Mouse (Mus musculus) adrenal gland (tissue): ENCODE measurements around the gene Ttc22.

Experiments
- intact Hi-C: fragments of 180-260 bp; cut with DNase I; formaldehyde crosslinking; loops from one replicate; pipeline ENCODE4 v1.15.1; 2025

Ttc22 gene

DNA sequence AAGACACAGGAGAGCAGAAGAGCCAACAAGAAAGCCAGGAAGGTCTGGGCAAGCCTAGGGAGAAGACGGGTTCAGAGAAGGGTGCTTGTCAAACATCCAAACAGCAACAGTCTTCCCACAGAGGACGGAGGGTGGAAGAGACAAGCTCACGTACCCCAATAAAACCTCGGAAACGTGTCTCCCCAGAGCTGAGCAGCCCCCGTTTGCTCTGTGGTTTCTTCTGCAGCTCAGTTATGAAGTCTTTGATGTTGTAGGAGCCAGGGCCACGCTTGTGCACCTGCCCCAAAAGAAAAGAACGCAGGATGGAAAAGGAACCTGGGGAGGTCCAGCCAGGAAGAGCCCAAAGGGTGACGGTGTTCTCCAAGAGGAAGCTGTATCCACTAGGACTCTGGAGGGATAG is 7.4 kb upstream of the Ttc22 start:
- intact Hi-C loops, result loop anchor here (2.0 kb wide), 1 partner anchor 94 kb away; no protein-coding TSS in a partner anchor

DNA sequence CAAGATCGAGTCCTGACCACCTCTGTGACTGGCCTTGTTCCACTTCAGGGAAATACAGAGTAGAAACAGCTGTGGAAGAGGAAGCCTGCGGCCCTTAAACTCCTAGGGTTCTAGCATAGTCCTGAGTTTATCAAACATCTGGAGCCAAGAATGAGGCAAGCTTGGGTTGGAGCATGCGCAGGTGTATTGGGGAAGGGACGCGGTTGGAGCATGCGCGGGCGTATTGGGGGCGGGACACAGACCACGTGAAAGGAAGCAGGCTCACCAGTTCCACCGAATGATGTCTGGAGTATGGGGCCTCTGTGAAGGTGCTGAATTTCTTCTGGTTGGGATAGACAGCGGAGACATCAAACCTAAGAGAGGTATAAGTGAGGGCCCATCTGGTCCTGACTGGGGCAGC is 6.6 kb upstream of the Ttc22 start:
- intact Hi-C loops, result loop anchor here (2.0 kb wide), 1 partner anchor 93 kb away; no protein-coding TSS in a partner anchor

DNA sequence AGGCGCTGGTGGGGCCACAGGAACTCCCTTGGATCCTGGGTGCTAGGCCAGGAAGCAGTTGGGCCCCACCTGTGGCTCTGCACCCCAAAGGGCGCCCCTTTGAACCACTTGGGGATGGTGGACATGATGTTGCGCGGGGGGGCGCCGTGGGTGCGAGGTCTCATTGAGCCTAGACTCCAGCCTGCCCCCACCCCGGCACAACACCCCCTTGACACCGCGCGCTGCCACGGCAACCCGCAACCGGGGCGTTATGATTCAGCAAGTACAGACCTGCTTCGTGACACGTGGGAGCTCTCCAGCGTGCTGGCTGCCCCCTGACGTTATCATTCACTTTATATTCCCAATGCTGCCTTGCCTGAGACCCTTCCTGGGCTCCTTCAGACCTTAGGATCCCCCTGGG is 5.2 kb upstream of the Ttc22 start, which contains the start of gene Lexm:
TSS of gene Lexm (minus strand) at position 186 of the 400 bp plus-strand sequence.
- intact Hi-C loops, result no loop called here

DNA sequence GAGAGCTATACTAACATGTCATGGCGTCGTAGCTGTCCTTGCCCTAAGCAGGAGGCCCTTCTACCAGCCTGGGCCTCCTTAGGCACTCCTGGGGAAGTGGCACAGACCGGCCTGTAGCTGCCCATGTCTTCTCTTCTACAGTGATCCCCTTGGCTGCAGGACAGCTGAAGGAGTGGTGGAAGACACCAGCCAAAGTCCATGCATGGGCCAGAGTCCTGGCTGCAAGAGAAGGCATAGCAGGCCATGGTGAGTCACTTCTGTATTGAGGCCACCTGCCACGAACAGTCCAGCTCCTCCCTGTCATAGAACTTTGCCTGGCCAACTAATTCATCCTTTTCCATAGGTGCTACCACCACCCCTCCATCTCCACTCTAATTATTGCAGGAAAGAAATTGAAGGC is 3.3 kb upstream of the Ttc22 start:
- intact Hi-C loops, result no loop called here

DNA sequence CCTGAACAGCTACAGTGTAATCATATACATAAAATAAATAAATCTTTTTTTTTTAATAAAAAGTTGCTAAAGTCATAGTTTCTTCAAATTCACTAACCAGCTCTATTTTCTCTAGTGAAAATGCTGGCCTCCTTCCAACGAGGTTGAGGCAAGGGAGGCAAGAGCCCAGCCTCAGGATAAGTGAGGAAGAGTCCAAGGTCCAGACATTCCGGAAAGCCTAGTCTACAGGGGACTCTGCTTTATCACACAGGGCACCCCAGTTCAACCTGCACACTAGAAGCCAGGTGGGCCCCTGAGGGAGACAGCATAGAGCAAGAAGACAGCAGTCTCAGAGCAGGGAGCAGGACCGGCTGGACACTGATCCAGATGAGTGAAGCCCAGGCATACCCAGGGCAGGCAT is 804 bp upstream of the Ttc22 start:
- intact Hi-C loops, result no loop called here

DNA sequence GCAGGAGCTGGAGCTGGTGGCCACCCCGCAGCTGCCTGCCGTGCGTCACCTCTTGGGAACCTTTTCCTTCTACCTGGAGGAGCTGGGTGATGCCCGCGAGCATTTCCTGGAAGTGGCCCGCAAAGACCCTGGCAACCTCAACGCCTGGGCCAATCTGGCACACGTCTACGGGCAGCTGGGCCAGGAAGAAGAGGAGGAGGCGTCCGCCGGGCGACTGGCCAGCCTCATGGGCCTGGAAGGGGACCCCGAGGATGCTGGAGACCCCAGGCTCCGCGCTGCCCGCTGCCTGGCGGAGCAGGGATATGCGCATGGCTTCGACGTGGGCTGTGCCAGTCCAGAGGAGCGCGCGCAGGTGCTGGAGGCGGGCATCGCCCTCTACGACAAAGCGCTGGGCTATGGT is 480 bp downstream of the Ttc22 start:
- intact Hi-C loops, result no loop called here

DNA sequence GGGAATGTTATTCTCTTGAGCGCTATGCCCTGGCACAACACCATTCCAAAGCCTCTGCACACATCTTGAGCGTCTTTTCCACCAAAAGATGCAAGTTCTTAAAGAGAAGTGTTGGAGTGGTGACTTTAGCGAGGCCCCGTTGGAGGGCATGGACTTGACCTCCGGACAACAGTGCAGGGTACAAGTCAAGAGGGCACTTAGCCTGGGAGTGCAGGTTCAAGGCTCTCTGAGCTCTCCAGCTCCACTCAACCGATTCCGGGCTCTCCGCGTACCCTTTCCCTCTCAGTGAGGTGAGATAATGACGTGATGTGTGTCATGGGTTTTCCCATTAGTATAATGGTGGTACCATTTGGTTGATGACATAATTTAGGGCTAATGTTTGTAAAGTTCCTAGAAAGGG is 2.0 kb downstream of the Ttc22 start:
- intact Hi-C loops, result no loop called here

DNA sequence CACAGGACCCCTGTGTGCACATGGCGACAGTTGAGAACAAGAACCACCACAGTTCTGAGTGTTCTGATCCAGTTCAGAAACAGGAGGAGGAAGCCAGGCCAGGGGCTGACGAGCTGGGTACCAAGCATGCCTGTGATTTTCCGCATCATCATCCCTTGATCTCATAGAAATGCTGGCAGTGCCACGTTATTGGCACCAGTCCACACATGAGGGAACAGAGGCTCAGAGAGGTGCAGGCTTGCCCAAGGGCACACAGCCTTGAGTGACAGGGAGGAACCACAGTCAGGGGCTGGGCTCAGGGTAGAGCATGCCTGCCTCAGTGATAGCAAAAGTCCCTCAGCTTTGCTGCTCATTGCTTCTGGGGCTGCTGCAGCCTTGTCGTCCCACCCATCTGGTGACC is 5.6 kb downstream of the Ttc22 start:
- intact Hi-C loops, result no loop called here

DNA sequence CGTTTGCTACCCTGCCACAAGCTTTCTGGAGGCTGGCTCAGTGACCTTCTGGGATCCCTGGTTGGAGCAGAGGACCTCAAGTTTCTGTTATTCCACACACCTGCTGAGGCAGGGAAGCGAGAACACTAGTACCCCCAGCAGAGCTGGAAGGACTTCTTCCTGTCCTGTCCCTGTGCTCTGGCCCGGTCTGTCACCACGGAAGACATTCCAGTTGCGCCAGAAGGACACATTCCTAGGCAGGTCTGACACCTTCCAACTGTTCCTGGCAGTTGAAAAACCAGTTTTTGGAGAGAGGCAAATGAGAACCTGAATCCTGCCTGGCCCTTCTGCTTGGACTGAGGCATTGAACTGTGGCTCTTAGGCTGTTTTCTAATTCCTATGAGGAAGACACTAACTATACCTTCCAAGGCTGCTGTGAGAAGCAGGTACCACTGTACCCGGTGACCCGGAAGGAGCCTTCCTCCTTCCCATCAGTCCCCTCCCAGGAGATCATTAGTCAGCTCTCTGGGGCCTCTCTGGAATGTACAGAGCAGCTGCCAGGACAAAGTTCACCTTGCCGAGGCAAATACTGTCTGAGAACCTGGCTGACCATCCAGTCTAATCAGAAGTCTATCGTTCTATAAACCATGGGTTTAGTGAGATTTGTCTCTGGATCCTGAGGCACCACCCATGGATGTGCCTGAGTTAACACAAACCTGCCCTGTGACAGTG is 6.6 kb downstream of the Ttc22 start:
- intact Hi-C loops, result no loop called here

DNA sequence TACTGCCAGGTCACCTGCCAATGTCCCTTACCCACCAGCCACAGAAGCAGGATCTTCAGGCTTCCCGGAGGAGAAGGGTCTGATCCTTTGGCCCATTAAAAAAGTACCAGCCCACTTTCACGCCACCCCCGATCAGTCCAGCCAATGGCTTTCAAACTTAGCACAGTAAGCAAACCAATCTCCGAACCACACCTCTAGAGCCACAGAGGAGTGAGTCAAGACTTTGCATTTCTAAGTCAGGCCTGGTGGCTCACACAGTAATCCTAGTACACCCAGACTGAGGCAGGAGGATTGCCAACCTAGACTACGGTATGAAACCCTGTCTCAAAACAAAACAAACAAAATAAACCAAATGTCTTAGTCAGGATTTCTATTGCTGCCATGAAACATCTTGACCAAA is 7.1 kb downstream of the Ttc22 start:
- intact Hi-C loops, result no loop called here

DNA sequence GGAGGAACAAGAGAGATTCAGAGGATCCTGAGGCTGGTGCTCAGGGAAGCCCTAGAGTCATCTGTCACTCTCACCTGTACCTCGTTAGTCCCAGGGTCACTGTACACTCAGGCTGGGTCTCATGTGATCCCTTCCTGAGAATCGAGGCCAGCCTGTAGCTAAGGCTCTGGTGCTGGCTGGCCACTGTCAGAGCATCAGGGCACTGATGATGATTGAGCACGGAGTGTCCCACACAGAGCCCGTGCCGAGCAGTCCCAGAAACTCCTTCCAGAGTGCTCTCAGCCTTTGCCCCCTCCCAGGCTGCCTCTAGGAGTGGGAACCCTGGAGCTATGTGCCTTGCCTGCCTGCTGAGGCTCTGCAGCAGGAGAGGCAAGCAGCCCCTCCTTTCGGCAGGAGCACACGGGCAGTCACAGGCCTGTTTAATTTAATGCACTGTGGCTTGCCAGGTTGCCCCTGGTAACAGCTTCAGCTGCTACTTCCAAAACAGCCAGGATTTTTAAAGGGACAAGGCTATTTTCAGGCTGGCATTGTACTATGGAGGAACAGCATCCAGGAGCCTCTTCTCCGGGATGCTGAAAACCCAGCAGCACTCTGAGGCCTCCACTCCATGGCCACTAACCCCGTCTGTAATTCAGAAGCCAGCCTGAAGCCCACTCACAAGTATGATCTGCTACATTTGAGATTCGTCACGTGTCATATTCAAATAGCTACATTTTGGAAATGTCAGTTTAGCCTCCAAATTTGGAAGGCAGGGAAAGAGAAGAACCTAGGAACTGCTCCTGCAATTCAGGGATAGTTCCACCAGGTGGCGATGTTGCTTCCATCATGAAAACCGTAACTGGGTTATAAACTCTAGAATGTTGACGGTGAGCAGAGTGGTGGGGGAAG is 8.3 kb downstream of the Ttc22 start:
- intact Hi-C loops, result loop anchor here (5.0 kb wide), 1 partner anchor 77 kb away; no protein-coding TSS in a partner anchor

DNA sequence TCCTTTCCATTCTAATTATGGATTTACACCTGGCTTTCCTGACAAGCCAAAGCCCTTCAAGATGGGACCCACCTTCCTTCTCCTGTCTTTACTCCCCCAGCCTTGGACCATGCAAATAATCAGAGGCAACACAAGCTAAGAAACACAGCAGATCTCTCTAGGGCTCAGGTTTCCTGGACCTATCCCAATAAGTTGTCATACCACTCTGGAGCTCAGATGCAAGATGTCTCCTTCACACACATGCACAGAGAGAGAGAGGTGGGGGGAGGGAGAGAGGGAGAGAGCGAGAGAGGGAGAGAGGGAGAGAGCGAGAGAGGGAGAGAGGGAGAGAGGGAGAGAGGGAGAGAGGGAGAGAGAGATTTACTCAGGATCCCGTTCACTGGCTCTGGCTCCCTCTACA is 10.1 kb downstream of the Ttc22 start:
- intact Hi-C loops, result loop anchor here (5.0 kb wide), 1 partner anchor 75 kb away; no protein-coding TSS in a partner anchor

DNA sequence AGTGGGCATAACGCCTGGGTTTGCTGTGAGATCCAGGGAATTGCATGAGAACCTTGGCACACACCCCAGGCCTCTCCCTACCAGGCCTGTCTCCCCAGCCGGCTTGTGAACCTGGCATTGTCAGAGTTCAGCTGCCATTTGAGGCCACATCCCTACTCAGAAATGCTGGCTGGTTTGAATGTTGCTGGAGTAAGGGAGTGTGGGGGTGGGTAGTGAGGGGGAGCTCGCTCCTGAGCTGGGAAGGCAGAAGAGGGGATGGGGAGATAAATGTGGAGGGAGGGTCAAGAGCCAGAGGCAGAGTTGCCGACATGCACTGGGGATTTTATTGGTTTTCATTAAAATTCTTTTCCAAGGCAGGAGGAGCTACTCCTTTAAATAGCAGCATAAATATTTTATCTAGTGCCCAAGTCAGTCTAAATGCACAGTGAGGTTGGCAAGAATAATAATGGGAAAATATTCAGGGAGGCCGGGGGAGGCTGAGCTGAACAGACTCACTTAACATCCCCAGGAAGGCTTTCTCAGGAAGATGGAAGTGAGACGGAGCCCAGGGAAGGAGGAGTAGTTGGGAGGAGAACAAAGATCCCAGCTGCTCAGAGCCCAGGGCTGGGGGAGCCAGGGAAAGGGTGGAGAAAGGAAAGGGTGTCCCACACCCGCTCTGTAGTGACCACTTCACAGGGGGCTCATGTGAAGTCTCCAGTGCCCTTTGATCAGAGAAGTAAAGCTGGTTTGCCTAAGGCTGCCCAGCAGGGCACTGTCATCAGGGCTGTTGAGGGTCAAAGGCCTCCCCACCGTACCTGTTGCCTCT is 11.3 kb downstream of the Ttc22 start:
- intact Hi-C loops, result loop anchor here (5.0 kb wide), 1 partner anchor 74 kb away; no protein-coding TSS in a partner anchor

DNA sequence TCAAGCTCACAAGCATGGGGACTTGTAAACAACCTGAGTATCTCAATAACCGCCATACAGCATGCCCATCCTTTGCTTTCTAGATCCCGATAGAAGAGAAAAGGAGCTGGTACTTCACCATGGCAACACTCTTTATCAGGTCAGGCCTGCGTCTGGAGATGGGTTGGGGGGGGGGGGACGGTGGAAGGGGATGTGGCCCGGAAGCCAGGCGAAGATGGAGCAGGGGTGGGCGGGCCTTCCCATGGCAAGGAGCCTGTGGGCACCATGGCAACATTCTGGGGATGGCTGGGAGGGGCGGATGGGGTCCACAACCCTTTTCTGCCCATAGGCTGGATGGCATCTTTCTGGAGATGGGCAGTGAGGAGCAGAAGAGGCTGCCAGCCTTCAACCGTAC is 11.9 kb downstream of the Ttc22 start:
- intact Hi-C loops, result loop anchor here (5.0 kb wide), 1 partner anchor 73 kb away; no protein-coding TSS in a partner anchor

DNA sequence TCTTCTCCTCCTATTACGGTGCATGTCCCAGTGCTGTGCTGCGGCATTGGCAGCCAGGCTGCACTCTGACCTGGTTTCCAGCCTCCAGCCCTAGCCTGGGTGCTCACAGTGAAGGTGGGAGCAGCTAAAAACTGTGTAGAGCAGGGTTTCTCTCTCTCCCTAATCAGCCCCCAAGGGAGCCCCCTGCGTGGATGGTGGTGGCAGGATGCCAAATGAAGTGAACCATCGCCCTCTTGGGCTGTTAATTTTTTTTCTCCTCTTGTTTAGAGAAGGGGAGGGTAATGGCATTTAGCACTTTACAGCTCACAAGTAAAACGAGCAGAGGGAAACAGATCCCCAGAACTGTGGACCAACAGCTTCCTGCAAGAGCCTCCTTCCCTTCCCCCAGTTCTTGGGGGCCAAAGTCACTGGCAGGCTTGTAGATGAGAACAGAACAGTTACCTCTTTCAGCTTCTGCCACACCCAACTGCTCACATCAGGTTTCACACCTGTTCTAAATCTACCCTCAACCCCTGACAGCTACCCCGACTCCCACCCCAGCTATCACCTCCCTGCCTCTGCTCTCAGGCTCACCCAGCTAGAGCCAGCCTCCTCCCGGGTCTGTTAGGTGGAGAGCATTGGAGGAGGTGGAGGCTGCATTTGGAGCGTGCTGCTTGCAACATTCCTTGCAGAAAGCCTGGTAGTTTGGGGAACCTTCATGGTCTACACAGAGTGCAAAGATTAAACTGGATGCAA is 21.4 kb downstream of the Ttc22 start:
- intact Hi-C loops, result no loop called here

DNA sequence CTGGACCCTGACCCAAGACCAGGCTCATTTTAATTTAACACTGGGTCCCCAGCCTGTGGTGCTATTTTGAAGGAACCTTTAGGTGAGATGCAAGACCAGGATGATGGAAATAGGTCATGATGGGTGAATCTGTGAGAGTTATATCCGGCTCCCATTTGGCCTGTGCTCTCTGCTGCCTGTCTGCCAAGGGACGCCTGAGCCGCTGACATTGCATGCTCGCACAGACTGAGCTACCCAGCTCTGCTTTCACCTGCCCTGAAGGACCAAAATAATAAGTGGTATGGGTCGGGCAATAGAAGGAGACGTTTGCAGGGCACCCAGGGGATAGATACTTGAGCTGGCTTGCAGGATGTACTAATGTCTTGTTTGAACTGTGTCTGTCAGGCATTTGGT is 22.0 kb downstream of the Ttc22 start:
- intact Hi-C loops, result no loop called here

DNA sequence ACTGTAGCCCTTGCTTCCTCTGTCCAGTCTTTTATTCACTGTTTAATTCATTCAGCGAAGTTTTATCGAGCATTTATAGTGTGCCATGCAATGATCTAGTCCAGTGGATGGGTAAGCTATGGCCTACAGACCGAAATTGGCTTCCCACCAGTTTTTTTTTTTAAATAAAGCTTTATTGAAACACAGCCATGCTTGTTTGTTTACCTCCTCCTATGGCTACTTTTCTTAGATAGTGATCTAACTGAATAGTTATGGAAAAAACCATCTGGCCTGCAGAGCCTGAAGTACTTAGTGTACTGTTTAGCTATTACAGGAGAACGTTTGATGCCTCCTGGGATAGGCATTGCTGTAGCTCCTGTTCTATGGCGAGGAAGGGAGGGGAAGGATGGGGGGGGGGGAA is 23.6 kb downstream of the Ttc22 start:
- intact Hi-C loops, result no loop called here

DNA sequence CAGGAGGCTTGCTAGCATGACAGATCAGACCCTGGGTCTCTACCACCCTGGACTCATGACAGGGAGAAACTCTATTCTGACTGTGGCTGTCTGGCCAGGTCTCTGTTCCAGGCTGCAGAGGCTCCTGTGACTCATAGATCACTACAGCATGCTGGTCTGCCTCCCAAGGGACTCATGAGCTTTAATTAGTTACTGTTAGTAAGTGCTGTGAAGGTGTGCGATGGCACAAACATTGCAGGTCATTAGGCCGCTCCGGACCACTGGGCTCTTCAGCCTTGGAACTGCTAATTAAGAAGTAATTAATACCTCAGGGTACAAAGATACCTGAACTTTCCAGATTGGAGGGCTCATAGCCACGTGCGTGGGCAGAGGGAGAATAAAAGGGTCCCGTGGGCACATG is 24.9 kb downstream of the Ttc22 start:
- intact Hi-C loops, result no loop called here

DNA sequence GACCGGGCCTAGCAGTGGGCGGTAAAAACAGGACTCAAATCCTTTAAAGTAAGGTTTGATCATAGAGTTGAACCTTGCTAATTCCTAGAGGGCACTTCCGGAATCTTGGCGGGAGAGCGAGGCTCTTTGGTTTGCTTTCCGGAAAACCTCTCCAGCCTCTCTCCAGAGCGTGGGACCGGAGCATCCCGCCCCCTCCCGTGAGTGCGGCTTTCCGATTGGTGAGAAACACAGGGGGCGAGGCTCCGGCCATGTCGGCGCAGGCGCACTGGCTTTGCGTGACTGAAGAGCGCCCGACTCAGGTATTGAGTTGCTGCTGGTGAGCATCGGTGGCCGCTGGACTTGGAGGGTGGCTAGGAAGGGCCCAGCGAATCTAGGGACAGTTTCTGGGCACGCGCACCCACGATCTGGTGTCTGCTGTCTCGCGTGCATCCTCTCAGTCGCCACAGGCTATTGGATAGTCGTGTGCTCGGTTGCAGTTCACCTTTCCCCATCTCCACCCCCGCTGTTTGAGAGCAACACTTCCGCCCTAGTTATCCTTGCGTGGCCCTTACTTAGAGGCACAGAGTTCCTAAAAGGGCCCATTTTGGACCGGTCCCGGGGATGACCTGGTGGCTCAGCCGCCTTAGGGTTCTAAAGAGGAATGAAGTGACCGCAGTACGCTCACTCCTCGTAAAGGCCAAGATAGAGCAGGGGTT is 28.7 kb downstream of the Ttc22 start, which contains the start of gene Pars2:
TSS of gene Pars2 (plus strand) at position 237 of the 695 bp plus-strand sequence.
- intact Hi-C loops, result no loop called here

DNA sequence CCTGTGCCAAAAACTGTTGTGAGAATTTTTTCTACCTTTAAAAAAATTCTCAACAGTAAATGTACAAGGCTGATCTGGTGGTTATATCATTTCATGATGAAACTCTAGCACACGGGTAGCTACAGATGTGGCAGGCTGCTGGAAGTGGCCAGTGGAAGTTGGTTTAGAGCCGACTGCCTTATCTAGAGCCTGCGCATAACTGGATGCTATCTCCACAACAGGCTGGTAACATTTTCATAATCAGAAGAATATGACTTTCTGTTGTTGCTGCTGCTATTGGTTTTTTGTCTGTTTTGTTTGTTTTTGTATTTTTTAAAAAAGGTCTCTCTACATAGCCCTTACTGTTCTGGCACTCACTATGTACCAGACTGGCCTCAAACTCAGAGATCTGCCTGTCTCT is 30.3 kb downstream of the Ttc22 start:
- intact Hi-C loops, result no loop called here
